Mouse (Mus musculus) mesoderm, embryonic 11.5 days (tissue): ENCODE data around the gene Gpr88.

ENCODE experiments used
- DNase-seq: peaks from one replicate; pipeline ENCODE4 v3.0.0-alpha.2; 2012; ENCODE audit warnings: low read depth, low spot score

Gene Gpr88

GRCm38 (mm10) chr3:116253077-116253531, at the start of gene Gpr88:
Gene Gpr88 (minus strand): TSS chr3:116253503.
- peak; percentile 32 for DNase-seq

- DNase-seq = no peak
Observed at GRCm38 (mm10) chr3:116302581-116302980, 49.3 kb upstream of the Gpr88 start.

DNA sequence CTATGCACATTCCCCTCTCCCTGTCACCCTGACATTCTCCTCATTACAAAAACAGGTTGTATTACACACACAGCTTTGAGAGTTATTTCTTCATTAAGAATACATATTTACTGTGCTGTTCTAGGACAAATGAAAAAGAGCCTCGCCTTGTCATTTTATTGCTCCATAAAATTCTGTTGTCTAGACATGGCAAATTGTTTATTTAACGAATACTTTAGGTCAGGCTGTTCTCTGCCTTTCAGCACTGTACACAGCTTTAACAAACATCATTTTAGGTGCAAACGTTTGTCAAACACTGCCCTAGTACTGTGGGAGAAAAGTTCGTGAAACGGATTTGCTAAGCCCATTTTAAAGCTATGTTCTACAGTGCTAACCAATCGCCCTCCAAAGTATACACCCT, 48.5 kb upstream of the Gpr88 start:
- no peak for DNase-seq

- DNase-seq = no peak
Observed at GRCm38 (mm10) chr3:116298727-116299126, 45.4 kb upstream of the Gpr88 start.

DNA sequence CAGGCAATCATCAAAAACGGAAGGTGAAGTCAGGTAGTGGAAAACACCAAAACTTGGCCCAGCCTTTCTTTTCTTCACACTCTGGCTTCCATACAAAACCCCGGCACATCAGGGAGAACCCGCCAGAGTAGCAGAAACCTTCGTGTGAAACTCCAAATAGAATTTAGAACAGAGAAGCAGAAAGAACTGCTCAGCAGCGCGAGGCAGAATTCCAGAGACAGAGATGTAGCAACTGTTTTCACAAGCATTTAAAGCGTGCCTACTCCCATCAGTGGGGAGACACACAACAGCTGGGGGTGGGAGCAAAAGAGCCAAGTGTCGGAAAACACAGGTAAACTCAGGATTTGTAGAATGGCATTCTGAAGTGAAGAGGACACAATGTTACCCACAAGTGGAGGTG, 44.7 kb upstream of the Gpr88 start:
- DNase-seq = no peak

DNA sequence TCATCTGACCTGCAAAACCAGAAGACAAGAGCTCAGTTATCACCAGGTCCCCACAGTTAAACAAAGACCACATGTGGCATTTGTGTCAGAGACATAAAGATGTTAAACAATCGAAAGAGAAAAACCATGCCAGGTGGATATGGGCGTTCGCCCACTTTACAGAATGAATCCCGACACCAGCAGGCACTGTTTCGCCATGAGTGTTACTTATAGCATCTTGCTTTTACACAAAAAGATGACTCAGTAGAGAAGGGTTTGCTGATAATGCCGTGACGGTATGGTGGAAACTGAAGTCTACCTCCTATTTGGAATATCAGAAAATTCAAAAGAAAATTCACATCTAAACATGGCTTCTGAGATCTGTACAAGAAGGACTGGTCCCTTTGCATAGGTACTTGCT, 43.9 kb upstream of the Gpr88 start:
- no peak for DNase-seq

DNA sequence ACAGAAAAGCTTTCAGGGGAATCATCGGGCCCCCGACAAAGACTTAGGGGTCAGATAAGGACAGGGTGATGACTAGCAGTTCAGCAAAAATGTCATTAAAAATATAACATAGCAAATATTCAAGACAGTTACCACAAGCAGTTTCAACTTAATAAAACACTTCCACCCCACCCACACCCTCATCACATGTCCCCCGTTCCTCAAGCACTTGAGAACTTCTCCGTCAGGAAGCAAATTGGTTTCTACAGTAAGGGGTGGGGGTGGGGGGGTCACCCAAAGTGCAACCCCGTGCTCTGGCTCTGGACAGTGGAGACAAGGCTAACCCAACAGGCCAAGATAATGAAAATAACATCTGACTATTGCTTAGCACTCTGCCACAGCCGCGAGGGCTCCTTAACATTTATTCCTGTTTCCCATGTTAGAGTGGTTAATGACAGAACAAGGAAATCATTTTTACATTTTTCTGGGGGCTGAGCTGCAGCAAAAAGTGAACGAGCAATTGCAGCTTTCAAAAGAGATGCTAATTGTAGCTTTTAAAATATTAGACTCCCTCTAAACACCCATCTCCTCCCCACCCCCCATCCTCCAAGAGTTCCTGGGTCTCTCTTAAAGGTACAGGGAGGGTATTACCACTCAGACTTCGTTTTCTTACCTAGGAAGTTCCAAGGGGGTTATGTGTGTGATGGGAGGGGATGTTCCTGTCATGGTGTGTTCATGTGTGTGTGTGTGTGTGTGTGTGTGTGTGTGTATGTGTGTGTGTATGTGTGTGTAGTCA, 36.9 kb upstream of the Gpr88 start:
- DNase-seq = no peak

GRCm38 (mm10) chr3:116288833-116289232, 35.5 kb upstream of the Gpr88 start:
- DNase-seq = no peak

DNA sequence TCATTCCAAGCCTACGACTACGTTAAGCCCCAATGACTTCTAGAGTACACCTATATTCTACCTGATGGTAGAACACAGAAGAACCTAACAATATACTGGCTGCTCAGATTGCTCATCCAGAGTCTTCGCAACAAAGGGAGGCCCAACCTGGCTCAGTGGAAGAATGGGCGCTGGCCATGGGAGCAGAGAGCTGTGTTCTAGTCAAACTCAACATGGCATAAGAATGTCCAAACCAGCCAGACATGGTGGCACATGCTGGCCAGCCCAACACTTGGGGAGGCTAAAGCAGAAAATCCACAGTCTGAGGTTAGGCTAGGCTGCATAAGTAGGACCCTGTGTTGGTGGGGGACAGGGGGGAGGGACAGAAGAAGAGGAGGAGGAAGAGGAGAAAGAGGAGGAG, 31.4 kb upstream of the Gpr88 start:
- no peak for DNase-seq

DNA sequence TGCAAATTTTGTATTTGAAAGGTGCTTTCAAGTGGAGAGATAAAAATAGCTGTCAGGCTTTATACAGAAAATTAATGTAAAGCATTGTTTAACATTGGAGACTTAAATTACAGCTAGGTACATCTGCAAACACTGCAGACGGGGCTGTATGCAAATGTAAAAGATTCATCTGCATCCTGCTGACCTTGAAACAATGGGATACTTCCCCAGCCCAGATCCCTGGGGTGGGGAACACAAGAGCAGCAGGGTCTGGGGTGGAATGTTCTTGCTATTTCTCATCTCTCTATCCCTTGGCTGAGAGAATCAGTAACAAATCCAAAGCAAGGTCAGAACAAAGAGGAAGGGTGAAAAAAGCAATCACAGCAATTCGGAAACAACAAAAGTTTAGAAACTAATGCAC, 30.7 kb upstream of the Gpr88 start:
- DNase-seq = no peak

DNA sequence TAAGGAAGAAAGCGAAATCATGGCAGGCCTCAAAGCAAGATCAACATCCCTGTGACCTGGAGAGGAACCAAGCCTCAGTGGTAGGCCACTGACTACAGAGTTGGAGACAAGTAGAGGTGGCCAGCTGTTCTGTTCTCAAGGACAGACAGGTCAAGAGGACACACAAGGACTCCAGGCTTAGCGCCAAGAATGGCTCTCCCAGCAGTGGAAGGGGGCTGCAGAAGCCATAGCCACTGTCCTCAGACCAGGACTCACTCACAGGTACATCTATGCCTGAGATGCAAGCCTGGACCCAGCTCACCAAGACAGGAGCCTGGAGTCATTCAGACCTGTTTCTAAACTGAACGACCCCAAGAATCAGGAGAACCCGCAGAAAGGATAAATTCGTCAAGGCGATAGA, 28.4 kb upstream of the Gpr88 start:
- no peak for DNase-seq

DNA sequence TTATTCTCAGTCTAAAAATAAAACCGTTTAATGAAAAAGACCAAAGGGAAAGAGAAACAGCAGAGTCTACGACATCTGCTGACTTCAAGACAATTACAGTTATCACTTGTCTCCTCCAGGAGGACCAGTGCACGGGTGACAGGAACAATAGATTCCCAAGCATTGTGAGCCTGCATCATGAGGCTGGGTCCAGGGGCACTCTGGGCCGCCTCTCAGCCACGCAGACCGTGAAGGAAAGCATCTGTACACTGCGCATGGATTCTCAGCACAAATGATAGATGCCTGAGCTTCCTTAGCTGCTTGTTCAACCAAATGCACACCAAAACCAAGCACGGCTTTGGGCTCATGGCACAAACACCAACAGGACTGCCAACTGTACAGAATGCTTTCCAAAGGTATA, 23.8 kb upstream of the Gpr88 start:
- no peak for DNase-seq

DNA sequence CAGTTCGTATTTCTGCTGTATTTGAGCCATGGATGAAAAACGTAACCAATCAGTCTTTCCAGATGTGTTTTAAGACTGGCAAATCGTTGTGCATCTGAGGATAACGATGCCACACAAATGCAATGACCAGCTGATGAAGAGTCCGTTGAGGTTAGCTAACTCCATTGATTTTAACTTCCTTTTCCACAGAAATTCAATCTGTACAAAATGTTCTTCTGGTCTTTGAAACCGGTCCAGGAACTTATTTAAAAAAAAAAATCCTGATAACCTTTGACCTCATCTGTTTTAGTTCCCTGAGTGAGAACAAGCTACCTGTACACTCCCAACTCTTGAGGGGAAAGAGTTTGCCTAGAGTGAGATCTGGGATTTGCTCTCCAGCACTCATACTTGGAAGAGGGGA, 18.4 kb upstream of the Gpr88 start:
- DNase-seq = no peak

GRCm38 (mm10) chr3:116267036-116267654, 13.8 kb upstream of the Gpr88 start:
- DNase-seq = no peak

GRCm38 (mm10) chr3:116266360-116266759, 13.1 kb upstream of the Gpr88 start:
- no peak for DNase-seq

DNA sequence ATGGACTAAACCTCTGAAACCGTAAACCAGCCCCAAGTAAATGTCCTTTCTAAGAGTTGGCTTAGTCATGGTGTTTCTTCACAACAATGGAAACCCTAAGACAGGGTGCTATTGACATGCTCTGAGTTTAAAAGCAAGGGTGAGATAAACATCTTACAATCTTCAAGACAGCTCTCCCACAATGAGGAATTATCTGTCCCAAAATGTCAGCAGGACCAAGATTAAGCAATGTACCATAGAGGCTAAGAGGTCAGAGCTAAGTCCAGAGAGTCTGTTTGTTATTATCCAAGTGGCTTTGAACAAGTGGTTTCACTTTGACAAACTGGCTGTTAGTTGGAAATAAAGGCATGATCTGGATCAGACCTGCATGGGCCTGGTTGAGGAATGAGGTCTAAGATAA, 10.7 kb upstream of the Gpr88 start:
- no peak for DNase-seq

DNA sequence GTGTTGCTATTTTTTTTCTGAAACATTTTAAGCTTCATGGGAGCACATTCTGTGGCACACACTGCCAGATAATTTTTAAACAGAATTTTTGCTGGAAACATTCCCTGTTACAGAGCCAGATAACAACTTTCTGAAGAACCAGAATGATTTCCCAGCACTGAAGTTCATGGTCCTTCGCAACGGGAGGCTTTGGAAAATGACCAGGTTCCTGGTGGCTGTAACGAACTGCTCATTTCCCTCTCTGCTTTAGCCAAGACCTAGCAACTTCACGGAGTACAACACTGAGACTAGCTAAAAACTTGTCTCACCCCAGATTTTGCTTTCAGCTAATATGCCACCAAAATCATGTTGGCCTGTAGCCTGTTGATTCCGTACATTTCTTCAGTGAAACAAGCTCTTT, 9.8 kb upstream of the Gpr88 start:
- DNase-seq = no peak

DNA sequence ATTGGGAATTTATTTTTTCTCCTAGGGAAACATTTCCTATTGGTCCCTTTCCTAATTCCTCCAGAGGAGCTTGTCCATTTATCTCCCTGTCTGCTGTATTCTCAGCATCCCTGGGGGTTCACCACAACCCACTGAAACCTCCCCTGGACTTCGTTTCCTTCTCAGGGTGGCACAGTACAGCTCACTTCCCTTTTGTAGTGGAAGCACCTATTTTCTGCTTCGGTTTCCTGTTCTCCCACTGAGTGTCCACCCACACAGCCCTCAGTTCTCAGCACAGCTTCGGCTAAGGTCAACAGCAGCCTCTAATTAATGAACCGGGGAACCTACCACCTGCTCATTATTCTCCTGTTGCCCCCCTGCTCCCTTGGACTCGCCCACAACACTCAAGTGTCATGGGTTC, 2.8 kb upstream of the Gpr88 start:
- DNase-seq = no peak

DNA sequence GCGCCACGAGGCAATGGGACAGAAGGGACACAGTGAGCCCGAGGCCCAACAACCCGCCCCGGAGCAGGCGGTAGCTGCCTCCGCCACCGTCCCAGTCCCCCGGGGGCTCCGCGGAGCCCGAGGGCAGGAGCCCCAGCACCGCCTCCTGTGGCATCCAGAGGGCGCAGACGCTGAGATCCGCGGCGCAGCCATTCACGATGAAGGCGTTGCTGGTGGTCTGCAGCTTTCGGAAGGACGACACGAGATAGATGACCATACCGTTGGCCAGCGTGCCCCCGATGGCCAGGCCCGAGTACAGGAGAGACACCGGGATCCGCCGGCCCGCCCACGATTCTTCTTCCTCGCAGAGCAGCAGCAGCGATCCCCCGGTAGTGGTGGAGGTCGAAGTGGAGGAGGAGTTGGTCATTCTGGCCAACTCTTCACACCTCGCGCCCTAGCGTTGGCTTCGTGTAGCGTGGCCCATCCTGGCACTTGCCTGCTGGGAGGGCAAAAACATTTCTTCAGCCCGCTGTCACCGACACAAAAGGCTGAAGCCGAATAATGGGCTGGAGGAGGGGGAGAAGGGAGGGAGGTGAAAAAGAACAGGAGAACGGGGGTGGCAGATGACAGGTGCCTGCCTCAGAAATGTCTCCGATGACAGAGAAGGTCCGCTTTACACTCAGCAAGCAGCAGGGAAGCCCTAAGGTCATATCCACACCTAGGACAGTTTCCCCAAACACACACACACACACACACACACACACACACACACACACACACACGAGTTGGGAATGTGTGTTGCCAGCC, 855 bp downstream of the Gpr88 start:
- peak; percentile 55 for DNase-seq

DNA sequence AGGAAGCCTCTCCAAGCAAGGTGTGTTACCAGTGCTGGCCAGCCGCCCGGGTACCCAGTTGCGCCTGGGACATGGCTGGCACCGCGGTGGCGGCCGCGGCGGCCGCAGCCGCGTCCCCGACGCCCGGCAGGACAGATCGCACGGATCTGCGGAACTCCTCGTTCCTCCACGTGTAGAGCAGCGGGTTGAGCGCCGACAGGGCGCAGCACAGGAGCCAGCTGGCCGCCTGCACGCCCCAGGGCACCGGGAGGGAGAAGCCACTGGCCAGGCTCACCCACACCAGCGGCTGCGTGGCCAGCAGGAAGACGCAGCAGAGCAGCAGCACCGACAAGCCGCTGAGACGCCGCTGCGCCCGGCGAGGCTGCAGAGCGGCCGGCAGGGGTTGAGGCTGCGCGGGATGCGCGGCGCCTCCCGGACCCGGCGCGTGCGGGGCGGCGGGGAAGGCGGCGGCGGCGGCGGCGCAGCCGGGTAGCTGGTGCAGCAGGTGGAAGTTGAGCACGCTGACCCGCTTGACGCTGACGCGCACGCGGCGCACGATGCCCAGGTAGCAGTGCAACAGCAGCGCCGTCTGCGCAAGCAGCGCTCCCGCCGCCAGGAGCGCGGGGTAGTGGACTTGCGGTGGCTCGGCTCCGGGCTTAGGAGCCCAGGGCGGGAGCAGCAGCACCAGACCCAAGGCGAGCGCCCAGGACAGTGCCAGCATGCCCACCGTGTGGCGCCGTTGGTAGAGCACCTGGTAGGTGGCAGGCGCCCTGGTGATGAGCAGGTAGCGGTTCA, 1.6 kb downstream of the Gpr88 start:
- peak; percentile 42 for DNase-seq

DNA sequence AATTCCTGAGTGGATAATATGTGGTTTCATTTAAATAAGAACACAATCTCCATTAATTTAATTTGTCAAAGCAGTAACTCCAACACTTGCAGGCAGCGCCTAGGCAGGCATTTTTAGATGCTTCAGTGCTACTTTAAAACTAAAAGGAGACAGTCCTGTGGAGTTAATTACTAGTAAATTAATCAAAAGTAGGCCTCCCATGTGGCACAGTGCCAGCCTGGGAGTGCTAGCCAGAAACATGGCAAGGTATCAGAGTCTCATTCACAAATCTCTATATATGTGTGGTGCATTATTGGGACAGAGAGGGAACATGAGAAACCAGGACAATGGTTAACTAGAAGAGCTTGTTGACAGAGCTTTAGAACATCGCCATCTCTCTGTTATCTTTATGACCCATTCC, 4.3 kb downstream of the Gpr88 start:
- DNase-seq = no peak

- no peak for DNase-seq
Observed at GRCm38 (mm10) chr3:116244476-116244875, 8.8 kb downstream of the Gpr88 start.
